Mouse (Mus musculus): Measurements from ENCODE around the gene Hist1h1b. TPM values are rescaled to one million over a fixed set of nuclear protein-coding genes. Genes with fewer than 3 reads are reported as not detected.
"Not testable (repeated sequence)": the region's sequence is repeated elsewhere in the genome, so short reads cannot be mapped to it uniquely, and the experiment has no call there.

Gene Hist1h1b
- polyA plus RNA-seq, 1 experiment from 2014 or later: 9.8 TPM

GRCm38 (mm10) chr13:21797163-21797562 lies 16.7 kb upstream of the Hist1h1b start:
- not testable (repeated sequence) for H3K4me2 ChIP-seq (ENCODE audit: low read depth, low read length); H3K27ac ChIP-seq (ENCODE audit: low read length); H3K9ac ChIP-seq (ENCODE audit: low read length); H3K9me3 ChIP-seq (replicated peaks; ENCODE audit: control insufficient read depth, low read length); H3K4me3 ChIP-seq (ENCODE audit: low read length); H3K27me3 ChIP-seq (ENCODE audit: control insufficient read depth, insufficient read depth, low read length); ATAC-seq (replicated peaks; ENCODE audit: extremely low read depth, insufficient read depth, low FRiP score); H3K36me3 ChIP-seq (ENCODE audit: control insufficient read depth, insufficient read depth); H3K4me1 ChIP-seq (ENCODE audit: control insufficient read depth, insufficient read depth, low read length)

DNA sequence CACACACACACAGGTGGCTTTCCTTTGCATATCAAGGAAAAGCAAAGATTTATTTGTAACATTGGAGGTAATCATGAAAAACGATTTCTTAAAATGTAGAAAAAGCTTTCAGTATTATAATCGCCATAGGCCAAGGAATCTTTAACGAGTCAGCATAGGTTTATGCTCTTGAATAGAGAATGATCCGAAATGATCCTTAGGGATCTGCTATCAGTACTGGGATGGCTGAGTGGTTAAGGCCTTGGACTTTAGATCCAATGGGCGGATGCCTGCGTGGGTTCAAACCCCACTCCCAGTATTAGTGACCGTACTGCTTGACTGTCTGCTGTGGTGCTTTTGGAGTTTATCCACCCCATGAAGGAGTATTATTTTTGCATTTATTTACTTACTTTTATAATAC lies 15.2 kb upstream of the Hist1h1b start:
- H3K36me3 ChIP-seq (ENCODE audit: control insufficient read depth, insufficient read depth): no peaks in the 10 kb centered on the region
- H3K9me3 ChIP-seq (replicated peaks; ENCODE audit: control insufficient read depth, low read length): no peaks in the 10 kb centered on the region
- 90% methylated on average over 7 of the region's 7 CpGs for WGBS

DNA sequence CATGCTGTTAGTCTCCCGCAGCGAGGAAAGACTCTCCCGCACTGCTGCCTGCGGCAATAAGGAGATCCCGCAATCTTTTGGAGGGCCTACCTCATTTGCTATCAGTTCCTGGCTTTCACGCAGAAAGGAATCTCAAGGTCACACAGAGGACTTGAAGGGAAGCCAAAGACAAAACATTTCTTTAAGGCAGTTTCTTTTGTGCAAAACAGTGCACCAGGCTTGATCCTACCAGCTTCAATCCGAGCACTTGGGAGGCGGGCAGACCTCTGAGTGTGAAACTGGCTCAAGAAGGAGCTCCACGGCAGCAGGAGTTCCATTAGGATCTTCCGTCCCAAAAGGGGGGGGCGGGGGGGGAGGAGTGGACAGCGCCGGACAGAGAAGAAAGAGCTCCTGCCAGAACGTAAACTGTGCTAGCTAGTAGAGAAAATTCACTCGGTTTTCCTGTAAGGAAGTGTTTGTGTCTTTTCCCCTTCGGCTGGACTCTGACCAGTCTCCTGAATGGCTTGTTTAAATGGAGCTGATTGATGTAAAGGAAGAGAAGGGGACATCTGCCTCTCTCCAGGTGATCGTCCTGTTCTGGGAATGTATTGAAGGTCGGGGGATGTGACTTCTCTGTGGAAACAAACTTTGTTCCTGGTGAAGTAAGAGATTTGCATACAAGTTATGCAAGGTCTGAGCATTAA lies 10.3 kb upstream of the Hist1h1b start:
- H3K9me3 ChIP-seq (replicated peaks; ENCODE audit: control insufficient read depth, low read length): no peaks in the 10 kb centered on the region
- peak overlapping the region; percentile 67 for H3K9ac ChIP-seq (ENCODE audit: low read length)
- no peaks in the 10 kb centered on the region for H3K27me3 ChIP-seq (ENCODE audit: control insufficient read depth, insufficient read depth, low read length)
- peak overlapping the region; percentile 74 for H3K4me2 ChIP-seq (ENCODE audit: low read depth, low read length)
- no peak for ATAC-seq (replicated peaks; ENCODE audit: extremely low read depth, insufficient read depth, low FRiP score)
- no peaks in the 10 kb centered on the region for H3K36me3 ChIP-seq (ENCODE audit: control insufficient read depth, insufficient read depth)
- peaks cover 12% of the 10 kb centered on the region for H3K4me1 ChIP-seq (ENCODE audit: control insufficient read depth, insufficient read depth, low read length)
- WGBS: 9% methylated on average over 17 of the region's 18 CpGs
- 0 out of 2 replicates have a peak overlapping the region, but pooled peaks have one; percentile 42 for H3K27ac ChIP-seq (ENCODE audit: low read length)
- H3K4me3 ChIP-seq (ENCODE audit: low read length): peak overlapping the region; percentile 47

More for the DNA sequence above, 15.2 kb upstream of the Hist1h1b start:
- Histone ChIP-seq H3K27ac (ENCODE audit: low read length) (no peak overlapping the region), H3K27me3 (ENCODE audit: control insufficient read depth, insufficient read depth, low read length) (no peaks in the 10 kb centered on the region), H3K4me1 (ENCODE audit: control insufficient read depth, insufficient read depth, low read length) (peaks cover 4% of the 10 kb centered on the region), H3K4me3 (ENCODE audit: low read length) (no peak overlapping the region), H3K9ac (ENCODE audit: low read length) (no peak overlapping the region), H3K4me2 (ENCODE audit: low read depth, low read length) (no peak overlapping the region)
- no peak for ATAC-seq (replicated peaks; ENCODE audit: extremely low read depth, insufficient read depth, low FRiP score)

- Histone ChIP-seq H3K9me3 (replicated peaks; ENCODE audit: control insufficient read depth, low read length) (no peaks in the 10 kb centered on the region), H3K4me1 (ENCODE audit: control insufficient read depth, insufficient read depth, low read length) (peaks cover 12% of the 10 kb centered on the region), H3K4me3 (ENCODE audit: low read length) (no peak overlapping the region), H3K9ac (ENCODE audit: low read length) (no peak overlapping the region), H3K27ac (ENCODE audit: low read length) (no peak overlapping the region), H3K4me2 (ENCODE audit: low read depth, low read length) (no peak overlapping the region), H3K36me3 (ENCODE audit: control insufficient read depth, insufficient read depth) (no peaks in the 10 kb centered on the region), H3K27me3 (ENCODE audit: control insufficient read depth, insufficient read depth, low read length) (no peaks in the 10 kb centered on the region)
- 54% methylated on average over 6 of the region's 6 CpGs for WGBS
- ATAC-seq (replicated peaks; ENCODE audit: extremely low read depth, insufficient read depth, low FRiP score): no peak
Observed at GRCm38 (mm10) chr13:21789925-21790324, 9.5 kb upstream of the Hist1h1b start.

- ATAC-seq (replicated peaks; ENCODE audit: extremely low read depth, insufficient read depth, low FRiP score): no peak
- H3K9me3 ChIP-seq (replicated peaks; ENCODE audit: control insufficient read depth, low read length): no peaks in the 10 kb centered on the region
Observed at GRCm38 (mm10) chr13:21787760-21788593, 7.6 kb upstream of the Hist1h1b start.

GRCm38 (mm10) chr13:21786899-21787629 lies 6.6 kb upstream of the Hist1h1b start, which contains the start of the genes Hist1h2an and Hist1h2bp:
Gene Hist1h2an, minus strand, starts transcription at chr13:21787218.
Gene Hist1h2bp, plus strand, starts transcription at chr13:21787461.
- ATAC-seq (replicated peaks; ENCODE audit: extremely low read depth, insufficient read depth, low FRiP score): peak; percentile 91
- H3K36me3 ChIP-seq (ENCODE audit: control insufficient read depth, insufficient read depth); H3K9me3 ChIP-seq (replicated peaks; ENCODE audit: control insufficient read depth, low read length); H3K27me3 ChIP-seq (ENCODE audit: control insufficient read depth, insufficient read depth, low read length): not testable (repeated sequence)
- Histone ChIP-seq H3K4me1 (ENCODE audit: control insufficient read depth, insufficient read depth, low read length) (peaks cover 29% of the 10 kb centered on the region), H3K9ac (ENCODE audit: low read length) (peak within 1 kb of the TSS; percentile 56), H3K4me3 (ENCODE audit: low read length) (peak within 1 kb of the TSS; percentile 52), H3K4me2 (ENCODE audit: low read depth, low read length) (peak within 1 kb of the TSS; percentile 62), H3K27ac (ENCODE audit: low read length) (peak within 1 kb of the TSS; percentile 82)
- WGBS: under 1% methylated on average over 35 of the region's 63 CpGs

More at GRCm38 (mm10) chr13:21787760-21788593, 7.6 kb upstream of the Hist1h1b start:
- peak overlapping the region; percentile 58 for H3K4me2 ChIP-seq (ENCODE audit: low read depth, low read length)
- H3K27ac ChIP-seq (ENCODE audit: low read length): peak overlapping the region; percentile 57; the same call in 1 of the 2 replicates
- no peaks in the 10 kb centered on the region for H3K36me3 ChIP-seq (ENCODE audit: control insufficient read depth, insufficient read depth)
- H3K4me3 ChIP-seq (ENCODE audit: low read length): peak overlapping the region; percentile 26; the same call in 1 of the 2 replicates
- H3K27me3 ChIP-seq (ENCODE audit: control insufficient read depth, insufficient read depth, low read length): no peaks in the 10 kb centered on the region
- 34% methylated on average over 13 of the region's 21 CpGs for WGBS
- peak overlapping the region; percentile 49 for H3K9ac ChIP-seq (ENCODE audit: low read length)
- H3K4me1 ChIP-seq (ENCODE audit: control insufficient read depth, insufficient read depth, low read length): peaks cover 21% of the 10 kb centered on the region

GRCm38 (mm10) chr13:21786189-21786898 lies 5.9 kb upstream of the Hist1h1b start:
- H3K4me3 ChIP-seq (ENCODE audit: low read length): peak overlapping the region; percentile 52
- H3K4me1 ChIP-seq (ENCODE audit: control insufficient read depth, insufficient read depth, low read length): peaks cover 29% of the 10 kb centered on the region
- no peaks in the 10 kb centered on the region for H3K36me3 ChIP-seq (ENCODE audit: control insufficient read depth, insufficient read depth)
- peak overlapping the region; percentile 56 for H3K9ac ChIP-seq (ENCODE audit: low read length)
- peak overlapping the region; percentile 82 for H3K27ac ChIP-seq (ENCODE audit: low read length)
- no peaks in the 10 kb centered on the region for H3K9me3 ChIP-seq (replicated peaks; ENCODE audit: control insufficient read depth, low read length)
- H3K27me3 ChIP-seq (ENCODE audit: control insufficient read depth, insufficient read depth, low read length): no peaks in the 10 kb centered on the region
- peak overlapping the region; percentile 62 for H3K4me2 ChIP-seq (ENCODE audit: low read depth, low read length)
- ATAC-seq (replicated peaks; ENCODE audit: extremely low read depth, insufficient read depth, low FRiP score): no peak
- WGBS: 7% methylated on average over 8 of the region's 8 CpGs

DNA sequence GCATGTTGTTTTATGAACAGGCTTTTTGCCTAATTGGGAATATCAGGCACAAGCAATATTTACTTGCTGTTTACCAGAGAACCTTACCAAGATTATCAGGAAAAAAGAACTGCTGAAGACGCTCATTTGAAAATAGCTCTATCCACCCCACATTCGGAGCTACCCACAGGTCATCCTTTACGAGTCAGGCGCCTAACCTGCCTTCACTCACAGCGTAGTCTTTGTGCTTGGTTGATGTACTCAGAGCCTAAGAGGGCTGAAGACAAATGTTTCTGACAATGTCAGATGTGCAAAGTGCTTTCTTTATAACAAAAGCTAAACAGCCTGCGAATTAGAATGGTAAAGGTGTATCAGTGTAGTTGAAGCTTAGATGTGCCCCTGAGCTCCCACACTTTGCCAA lies 3.9 kb upstream of the Hist1h1b start:
- 51% methylated on average over 6 of the region's 6 CpGs for WGBS
- peak overlapping the region; percentile 49 for H3K27ac ChIP-seq (ENCODE audit: low read length)
- H3K4me1 ChIP-seq (ENCODE audit: control insufficient read depth, insufficient read depth, low read length): peaks cover 30% of the 10 kb centered on the region
- no peaks in the 10 kb centered on the region for H3K9me3 ChIP-seq (replicated peaks; ENCODE audit: control insufficient read depth, low read length)
- H3K9ac ChIP-seq (ENCODE audit: low read length): peak overlapping the region; percentile 28
- H3K4me3 ChIP-seq (ENCODE audit: low read length): no peak overlapping the region
- H3K36me3 ChIP-seq (ENCODE audit: control insufficient read depth, insufficient read depth): no peaks in the 10 kb centered on the region
- no peaks in the 10 kb centered on the region for H3K27me3 ChIP-seq (ENCODE audit: control insufficient read depth, insufficient read depth, low read length)
- H3K4me2 ChIP-seq (ENCODE audit: low read depth, low read length): peak overlapping the region; percentile 62
- ATAC-seq (replicated peaks; ENCODE audit: extremely low read depth, insufficient read depth, low FRiP score): no peak
